Mouse (Mus musculus) small intestine, adult 2 months (tissue): ENCODE measurements at regions not wholly inside any gene's neighbourhood (a gene's known extent, or its start where the extent isn't known, plus 50 kb on each side); places are given as distances from the start of the nearest gene placed in this dataset.

Experiments used
- CTCF ChIP-seq: fragments of 200-500 bp; IDR thresholded peaks from 2 replicates; pipeline ENCODE4 v1.5.1; 2012; ENCODE audit warnings: low read depth, mild to moderate bottlenecking, control low read depth, inconsistent platforms, low read length, moderate library complexity, mixed read lengths; ENCODE audit not compliant: insufficient replicate concordance, insufficient read length; ENCODE audit errors: extremely low read depth
- POLR2A ChIP-seq: fragments of 200-500 bp; IDR thresholded peaks from 2 replicates; pipeline ENCODE4 v1.6.1; 2012; ENCODE audit warnings: low read depth, mild to moderate bottlenecking, control low read depth, inconsistent platforms, low read length, moderate library complexity

DNA sequence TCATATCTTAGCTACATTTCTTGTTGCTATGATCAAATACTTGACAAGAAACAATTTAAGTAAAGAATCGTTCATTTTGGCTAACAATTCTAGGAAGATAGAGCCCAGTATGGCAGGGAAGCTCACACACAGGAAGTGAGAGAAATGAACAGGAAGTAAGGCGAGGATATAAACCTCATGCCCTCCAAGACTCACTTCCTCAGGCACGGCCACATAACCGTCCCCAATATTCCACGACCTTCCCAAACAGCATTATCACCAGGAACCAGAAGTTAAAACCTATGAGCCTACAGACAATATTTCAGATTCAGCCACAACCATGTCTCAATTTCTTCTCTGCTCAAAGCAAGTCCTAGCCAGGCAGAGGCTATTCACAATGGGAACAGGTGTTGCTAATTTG lies 73.8 kb upstream of the Pabpc6 start:
- TF ChIP-seq CTCF (no peak), POLR2A (no peak)
